Mouse (Mus musculus): Measurements from ENCODE around the gene Cilp2. TPM values are rescaled to one million over a fixed set of nuclear protein-coding genes. Genes with fewer than 3 reads are reported as not detected.

The Cilp2 gene
- polyA plus RNA-seq, 1 experiment from 2014 or later, result 0.35 TPM

DNA sequence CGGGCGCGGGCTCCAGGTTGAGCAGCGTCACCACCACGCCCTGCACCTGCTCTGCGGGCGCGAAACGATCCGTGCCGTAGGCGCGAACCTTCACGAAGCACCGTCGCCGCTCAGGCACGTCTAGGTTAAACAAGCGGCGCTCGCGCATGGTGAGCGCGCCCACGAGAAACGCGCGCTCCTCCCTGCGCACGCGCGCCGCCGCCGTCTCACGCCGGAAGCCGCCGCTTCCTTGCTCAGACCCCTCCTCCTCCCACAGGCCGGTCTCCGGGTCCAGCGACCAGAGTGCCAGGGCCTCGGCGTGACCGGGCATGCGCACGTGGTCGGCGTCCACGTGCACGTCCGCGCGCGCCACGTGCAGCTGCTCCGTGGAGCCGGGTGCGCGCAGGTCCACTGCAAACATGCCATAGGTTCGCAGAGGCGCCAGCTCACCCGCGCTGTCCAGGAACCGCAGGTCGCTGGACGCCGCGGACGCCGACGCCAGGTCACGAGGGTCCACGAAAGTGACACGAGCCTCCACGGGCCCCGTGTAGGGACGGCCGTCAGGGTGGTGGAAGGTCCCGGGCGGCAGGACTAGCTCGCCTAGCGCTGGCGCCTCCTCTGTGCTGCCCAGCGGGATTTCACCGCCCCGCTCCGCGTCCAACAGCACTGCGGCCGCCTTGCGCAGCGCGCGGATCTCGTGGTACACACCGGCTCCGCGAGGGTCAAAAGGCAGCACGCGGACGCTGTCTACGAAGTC lies 5.3 kb downstream of the Cilp2 start:
- peak overlapping the region; percentile 32 for H3K4me3 ChIP-seq (ENCODE audit: low read depth, low read length)
- peak; percentile 79 for DNase-seq (ENCODE audit: low spot score)
- peaks cover 81% of the 10 kb centered on the region for H3K27me3 ChIP-seq (ENCODE audit: control insufficient read depth, insufficient read depth, low read length)
- no peak overlapping the region for H3K9ac ChIP-seq (ENCODE audit: low read length)
- peak overlapping the region; percentile 40 for H3K4me2 ChIP-seq (ENCODE audit: low read depth, low read length, severe bottlenecking)
- WGBS, result 10% methylated on average over 91 of the region's 103 CpGs
- ATAC-seq (replicated peaks; ENCODE audit: low FRiP score), result peak; percentile 47
- no peaks in the 10 kb centered on the region for H3K36me3 ChIP-seq (ENCODE audit: control insufficient read depth, insufficient read depth, low read length)
- H3K9me3 ChIP-seq (ENCODE audit: control insufficient read depth, low read length), result no peaks in the 10 kb centered on the region
- H3K27ac ChIP-seq (ENCODE audit: low read depth, low read length), result no peak overlapping the region
- H3K4me1 ChIP-seq (replicated peaks; ENCODE audit: control insufficient read depth, insufficient read depth, low read length), result peaks cover 15% of the 10 kb centered on the region; the same call in 1 of the 2 replicates

DNA sequence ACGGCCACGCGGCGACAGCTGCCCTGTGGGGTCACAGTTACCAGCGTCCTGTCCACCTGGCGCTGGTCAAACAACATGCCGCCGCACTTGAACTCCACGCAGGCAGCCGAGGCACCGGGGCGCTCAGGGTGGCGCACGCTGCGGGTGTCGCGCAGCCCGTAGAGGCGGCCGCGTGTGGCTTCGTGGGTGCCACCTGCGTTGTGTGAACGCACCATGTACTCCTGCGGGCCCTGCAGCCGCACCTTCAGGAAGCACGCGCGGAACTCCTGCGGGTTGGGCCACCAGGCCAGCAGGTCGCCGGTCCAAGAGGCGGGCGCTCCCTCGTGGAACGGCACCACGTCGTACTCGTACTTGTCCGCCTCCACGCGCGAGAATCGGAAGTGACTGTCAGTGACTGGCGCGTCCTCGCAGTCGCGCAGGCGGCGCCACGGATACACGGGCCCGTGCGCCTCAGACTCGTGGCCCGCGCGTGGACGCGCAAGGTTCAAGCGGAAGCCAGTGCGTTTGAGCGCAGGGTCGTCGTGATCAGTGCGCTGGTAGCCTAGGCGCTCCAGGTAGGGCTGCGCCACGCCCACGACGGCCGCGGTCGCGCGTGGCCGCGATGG lies 6.1 kb downstream of the Cilp2 start:
- Histone ChIP-seq H3K9ac (ENCODE audit: low read length) (no peak overlapping the region), H3K36me3 (ENCODE audit: control insufficient read depth, insufficient read depth, low read length) (no peaks in the 10 kb centered on the region), H3K9me3 (ENCODE audit: control insufficient read depth, low read length) (no peaks in the 10 kb centered on the region), H3K27ac (ENCODE audit: low read depth, low read length) (no peak overlapping the region), H3K27me3 (ENCODE audit: control insufficient read depth, insufficient read depth, low read length) (peaks cover 72% of the 10 kb centered on the region), H3K4me1 (replicated peaks; ENCODE audit: control insufficient read depth, insufficient read depth, low read length) (peaks cover 15% of the 10 kb centered on the region; the same call in 1 of the 2 replicates), H3K4me3 (ENCODE audit: low read depth, low read length) (peak overlapping the region; percentile 32), H3K4me2 (ENCODE audit: low read depth, low read length, severe bottlenecking) (peak overlapping the region; percentile 40; the same call in 1 of the 2 replicates)
- 22% methylated on average over 78 of the region's 79 CpGs for WGBS
- ATAC-seq (replicated peaks; ENCODE audit: low FRiP score), result no peak
- DNase-seq (ENCODE audit: low spot score), result peak; percentile 56

DNA sequence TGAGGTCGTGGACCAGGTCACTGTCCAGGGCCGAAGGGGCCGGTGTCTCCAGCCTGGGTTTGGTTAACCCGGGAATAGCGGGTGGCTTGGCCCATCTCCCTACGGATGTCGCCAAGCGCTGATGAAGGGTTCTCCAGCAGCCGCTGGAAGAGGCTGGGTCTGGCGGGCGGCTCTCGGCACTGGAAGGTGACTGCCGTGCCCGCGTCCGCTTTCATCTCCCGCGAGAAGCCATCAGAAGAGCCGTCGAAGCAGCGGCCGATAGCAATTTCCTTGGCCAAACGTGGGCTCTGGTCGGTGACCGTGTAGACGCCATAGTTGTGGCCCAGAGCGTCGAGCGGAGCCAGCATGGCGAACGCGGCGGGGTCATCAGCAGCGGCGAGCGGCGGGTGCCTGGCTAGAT lies 6.6 kb downstream of the Cilp2 start:
- DNase-seq (ENCODE audit: low spot score) (peak; percentile 56), ATAC-seq (replicated peaks; ENCODE audit: low FRiP score) (no peak)
- WGBS, result 15% methylated on average over 35 of the region's 37 CpGs
- Histone ChIP-seq H3K27ac (ENCODE audit: low read depth, low read length) (no peak overlapping the region), H3K4me3 (ENCODE audit: low read depth, low read length) (0 out of 2 replicates have a peak overlapping the region, but pooled peaks have one; percentile 32), H3K4me1 (replicated peaks; ENCODE audit: control insufficient read depth, insufficient read depth, low read length) (peaks cover 14% of the 10 kb centered on the region; the same call in 1 of the 2 replicates), H3K27me3 (ENCODE audit: control insufficient read depth, insufficient read depth, low read length) (peaks cover 67% of the 10 kb centered on the region), H3K9ac (ENCODE audit: low read length) (no peak overlapping the region), H3K36me3 (ENCODE audit: control insufficient read depth, insufficient read depth, low read length) (no peaks in the 10 kb centered on the region), H3K4me2 (ENCODE audit: low read depth, low read length, severe bottlenecking) (0 out of 2 replicates have a peak overlapping the region, but pooled peaks have one; percentile 11), H3K9me3 (ENCODE audit: control insufficient read depth, low read length) (no peaks in the 10 kb centered on the region)

DNA sequence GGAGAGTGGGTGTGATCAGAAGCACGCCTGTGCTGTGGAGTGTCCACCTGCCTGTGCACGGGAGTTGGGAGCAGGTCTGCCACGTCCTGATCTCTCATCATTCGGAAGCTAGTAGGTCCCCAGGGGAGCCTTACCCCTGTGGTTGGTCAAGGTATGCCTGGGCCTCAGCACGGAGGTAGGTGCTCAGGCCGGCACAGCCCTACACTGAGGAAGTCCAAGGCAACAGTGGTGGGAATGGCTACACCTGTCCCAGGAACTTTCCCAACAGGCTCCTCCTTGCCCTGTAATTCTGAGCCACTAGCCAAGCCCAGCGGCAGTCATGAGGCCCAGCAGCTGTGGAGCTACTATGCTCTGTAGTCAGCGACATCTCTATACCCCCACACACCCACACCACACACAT lies 7.8 kb downstream of the Cilp2 start:
- Histone ChIP-seq H3K27me3 (ENCODE audit: control insufficient read depth, insufficient read depth, low read length) (peaks cover 56% of the 10 kb centered on the region), H3K4me1 (replicated peaks; ENCODE audit: control insufficient read depth, insufficient read depth, low read length) (peaks cover 12% of the 10 kb centered on the region; the same call in 1 of the 2 replicates), H3K4me2 (ENCODE audit: low read depth, low read length, severe bottlenecking) (no peak overlapping the region), H3K4me3 (ENCODE audit: low read depth, low read length) (no peak overlapping the region), H3K36me3 (ENCODE audit: control insufficient read depth, insufficient read depth, low read length) (no peaks in the 10 kb centered on the region), H3K27ac (ENCODE audit: low read depth, low read length) (no peak overlapping the region), H3K9ac (ENCODE audit: low read length) (no peak overlapping the region), H3K9me3 (ENCODE audit: control insufficient read depth, low read length) (no peaks in the 10 kb centered on the region)
- WGBS, result 68% methylated on average over 8 of the region's 8 CpGs
- DNase-seq (ENCODE audit: low spot score) (no peak), ATAC-seq (replicated peaks; ENCODE audit: low FRiP score) (no peak)

DNA sequence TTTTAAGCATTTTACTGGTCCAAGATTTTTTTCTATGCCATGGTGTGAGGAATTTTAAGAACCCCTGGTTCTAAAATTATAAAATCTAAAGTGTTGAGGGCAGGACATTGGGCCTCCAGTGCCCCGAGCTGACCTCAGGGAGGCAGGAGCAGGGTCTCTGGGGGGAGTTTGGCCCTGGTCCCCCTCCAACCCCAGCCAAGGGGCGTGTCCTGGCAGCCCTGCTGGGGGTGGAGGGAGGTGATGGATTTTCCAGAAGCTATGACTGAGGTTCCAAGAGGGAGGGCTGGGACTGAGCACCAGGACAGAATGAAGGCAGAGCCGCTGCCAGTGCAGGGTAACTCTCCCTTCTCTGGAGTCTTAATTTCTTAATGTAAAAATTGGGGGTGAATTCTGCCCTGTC lies 9.5 kb downstream of the Cilp2 start:
- peaks cover 39% of the 10 kb centered on the region for H3K27me3 ChIP-seq (ENCODE audit: control insufficient read depth, insufficient read depth, low read length)
- no peak overlapping the region for H3K27ac ChIP-seq (ENCODE audit: low read depth, low read length)
- peaks cover 12% of the 10 kb centered on the region; the same call in 1 of the 2 replicates for H3K4me1 ChIP-seq (replicated peaks; ENCODE audit: control insufficient read depth, insufficient read depth, low read length)
- H3K4me3 ChIP-seq (ENCODE audit: low read depth, low read length), result no peak overlapping the region
- H3K9me3 ChIP-seq (ENCODE audit: control insufficient read depth, low read length), result no peaks in the 10 kb centered on the region
- H3K4me2 ChIP-seq (ENCODE audit: low read depth, low read length, severe bottlenecking), result no peak overlapping the region
- H3K36me3 ChIP-seq (ENCODE audit: control insufficient read depth, insufficient read depth, low read length), result no peaks in the 10 kb centered on the region
- H3K9ac ChIP-seq (ENCODE audit: low read length), result no peak overlapping the region
- 66% methylated on average over 3 of the region's 3 CpGs for WGBS
- DNase-seq (ENCODE audit: low spot score), result no peak
- no peak for ATAC-seq (replicated peaks; ENCODE audit: low FRiP score)

DNA sequence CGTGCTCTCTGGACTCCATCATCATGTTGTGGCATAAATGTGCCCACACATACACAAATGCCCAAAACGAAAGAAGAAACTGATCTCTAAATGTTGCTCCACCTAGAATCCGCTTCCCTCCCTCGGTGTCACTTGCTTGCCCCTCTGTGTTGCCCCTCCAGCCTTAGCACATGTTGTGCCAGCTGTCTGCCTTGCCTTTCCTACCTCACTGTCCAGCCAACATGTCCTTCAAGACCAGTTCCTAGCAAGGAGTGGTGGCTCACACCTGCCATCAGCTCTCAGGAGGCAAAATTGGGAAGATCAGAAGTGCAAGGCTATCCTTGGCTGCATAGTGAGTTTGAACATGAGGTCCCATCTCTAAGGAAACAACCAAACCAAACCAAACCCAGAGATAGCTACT lies 10.1 kb downstream of the Cilp2 start:
- H3K4me1 ChIP-seq (replicated peaks; ENCODE audit: control insufficient read depth, insufficient read depth, low read length), result peaks cover 10% of the 10 kb centered on the region; the same call in 1 of the 2 replicates
- 85% methylated on average over 4 of the region's 4 CpGs for WGBS
- ATAC-seq (replicated peaks; ENCODE audit: low FRiP score) (no peak), DNase-seq (ENCODE audit: low spot score) (no peak)
- H3K27ac ChIP-seq (ENCODE audit: low read depth, low read length), result no peak overlapping the region
- no peak overlapping the region for H3K4me3 ChIP-seq (ENCODE audit: low read depth, low read length)
- no peak overlapping the region for H3K9ac ChIP-seq (ENCODE audit: low read length)
- no peaks in the 10 kb centered on the region for H3K9me3 ChIP-seq (ENCODE audit: control insufficient read depth, low read length)
- H3K36me3 ChIP-seq (ENCODE audit: control insufficient read depth, insufficient read depth, low read length), result no peaks in the 10 kb centered on the region
- H3K4me2 ChIP-seq (ENCODE audit: low read depth, low read length, severe bottlenecking), result no peak overlapping the region
- peaks cover 33% of the 10 kb centered on the region for H3K27me3 ChIP-seq (ENCODE audit: control insufficient read depth, insufficient read depth, low read length)

DNA sequence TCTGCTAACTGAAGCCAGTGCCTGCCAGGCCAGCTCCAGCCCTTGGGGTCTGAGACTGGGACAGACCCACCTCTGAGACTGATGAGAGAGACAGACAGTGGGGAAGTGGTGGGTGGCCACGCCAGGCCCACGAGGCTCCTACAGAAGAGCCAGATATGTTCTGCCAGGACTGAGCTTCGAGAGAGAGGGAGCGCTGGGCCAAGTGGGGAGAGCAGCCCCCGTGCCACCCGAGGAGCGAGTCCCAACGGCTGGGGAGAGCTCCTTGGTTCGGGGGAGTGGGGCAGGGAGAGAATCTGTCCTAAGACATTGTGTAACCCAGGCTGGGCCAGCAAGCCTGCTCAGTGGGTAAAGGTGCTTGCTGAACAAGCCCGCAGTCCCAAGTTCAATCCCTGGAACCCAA lies 10.5 kb downstream of the Cilp2 start:
- 74% methylated on average over 10 of the region's 10 CpGs for WGBS
- H3K27me3 ChIP-seq (ENCODE audit: control insufficient read depth, insufficient read depth, low read length), result peaks cover 28% of the 10 kb centered on the region
- DNase-seq (ENCODE audit: low spot score), result no peak
- peaks cover 7% of the 10 kb centered on the region; the same call in 1 of the 2 replicates for H3K4me1 ChIP-seq (replicated peaks; ENCODE audit: control insufficient read depth, insufficient read depth, low read length)
- H3K9ac ChIP-seq (ENCODE audit: low read length), result no peak overlapping the region
- no peak overlapping the region for H3K27ac ChIP-seq (ENCODE audit: low read depth, low read length)
- no peak for ATAC-seq (replicated peaks; ENCODE audit: low FRiP score)
- H3K4me3 ChIP-seq (ENCODE audit: low read depth, low read length), result no peak overlapping the region
- H3K9me3 ChIP-seq (ENCODE audit: control insufficient read depth, low read length), result no peaks in the 10 kb centered on the region
- H3K4me2 ChIP-seq (ENCODE audit: low read depth, low read length, severe bottlenecking), result no peak overlapping the region
- no peaks in the 10 kb centered on the region for H3K36me3 ChIP-seq (ENCODE audit: control insufficient read depth, insufficient read depth, low read length)

DNA sequence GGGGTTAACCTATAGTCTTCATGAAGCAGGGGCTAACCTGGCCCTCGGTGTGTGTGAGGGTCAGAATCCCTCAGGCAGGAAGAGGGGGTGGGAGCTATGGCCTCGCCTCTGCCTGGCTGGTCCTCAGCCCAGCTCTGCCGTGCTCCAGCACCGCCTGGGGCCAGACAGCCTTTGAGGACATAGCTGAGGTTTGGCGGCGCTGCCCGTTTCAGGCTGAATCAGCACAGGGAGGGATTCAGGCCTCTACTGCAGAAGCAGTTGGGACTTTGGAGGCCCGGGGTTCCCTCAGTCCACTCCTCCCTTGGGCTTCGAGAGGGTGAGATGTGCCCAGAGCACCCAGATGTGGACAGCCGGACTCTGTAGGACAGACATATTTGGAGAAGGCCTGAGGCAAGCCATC lies 11.4 kb downstream of the Cilp2 start:
- H3K4me1 ChIP-seq (replicated peaks; ENCODE audit: control insufficient read depth, insufficient read depth, low read length), result 0 out of 2 replicates have a peak, but pooled peaks cover under 1% of the 10 kb centered on the region
- no peaks in the 10 kb centered on the region for H3K9me3 ChIP-seq (ENCODE audit: control insufficient read depth, low read length)
- H3K4me3 ChIP-seq (ENCODE audit: low read depth, low read length), result no peak overlapping the region
- H3K27me3 ChIP-seq (ENCODE audit: control insufficient read depth, insufficient read depth, low read length), result peaks cover 20% of the 10 kb centered on the region
- H3K4me2 ChIP-seq (ENCODE audit: low read depth, low read length, severe bottlenecking), result no peak overlapping the region
- no peak for DNase-seq (ENCODE audit: low spot score)
- WGBS, result 43% methylated on average over 10 of the region's 10 CpGs
- no peak for ATAC-seq (replicated peaks; ENCODE audit: low FRiP score)
- no peaks in the 10 kb centered on the region for H3K36me3 ChIP-seq (ENCODE audit: control insufficient read depth, insufficient read depth, low read length)
- no peak overlapping the region for H3K27ac ChIP-seq (ENCODE audit: low read depth, low read length)
- H3K9ac ChIP-seq (ENCODE audit: low read length), result no peak overlapping the region

All from forebrain, embryonic 11.5 days (tissue).